Comparison of ENCODE assay signal across 14 mouse cellular contexts in genomic region chr9:42838299-42838698, GRCm38 (mm10).
DNase-seq lines count a peak whose midpoint lies in the region; ATAC-seq and TF ChIP-seq lines count a peak whose summit lies in the region.
"Had no signal": no experiment of that assay in that cellular context is flagged by ENCODE, and none has a peak within 500 bp of the region (broad histone marks: within the 10 kb centered on the region; RNA-seq: fewer than 3 reads in every experiment).

No protein-coding gene starts in this region.

- no peak for TF ChIP-seq EP300 in liver, postnatal 0 days (IDR thresholded peaks at IDR 0.05; ENCODE audit: low read depth)

- DNase-seq in liver, postnatal 0 days: peak; percentile 23
- DNase-seq in T-cell, adult 2 months (ENCODE audit: low spot score): peak; percentile 74
- DNase-seq in thymus, postnatal 0 days (ENCODE audit: low spot score): peak; percentile 68
- DNase-seq in adrenal gland, adult (ENCODE audit: inconsistent age in 2 of 2, low spot score in 1 of 2): no peak
- no peak for DNase-seq in cerebellum, adult 18-20 months
- DNase-seq in frontal cortex, adult 2 months (ENCODE audit: extremely low spot score in 1 of 2, low spot score in 1 of 2): no peak
- DNase-seq: cerebellum, postnatal 10 days; lung, postnatal 14 days; retina, postnatal 1 day had no signal

- H3K4me3 ChIP-seq in liver, postnatal 0 days (ENCODE audit: low read depth, low read length): no peak overlapping the region
- H3K4me3 ChIP-seq in liver, embryonic 12.5 days: no peak overlapping the region
- H3K4me3 ChIP-seq: limb, embryonic 15.5 days; midbrain, embryonic 15.5 days had no signal

- 32% methylated on average over 5 of the region's 5 CpGs for WGBS in liver, postnatal 0 days (ENCODE audit: insufficient replicate concordance)
- WGBS in liver, embryonic 12.5 days (ENCODE audit: insufficient replicate concordance): 23% methylated on average over 5 of the region's 5 CpGs

- no peak overlapping the region for H3K27ac ChIP-seq in liver, postnatal 0 days (ENCODE audit: low read depth)
- H3K27ac ChIP-seq in liver, embryonic 12.5 days: no peak overlapping the region
- H3K27ac ChIP-seq: kidney, postnatal 0 days; limb, embryonic 15.5 days; midbrain, embryonic 15.5 days had no signal

- peaks cover 7% of the 10 kb centered on the region for H3K4me1 ChIP-seq in liver, postnatal 0 days (ENCODE audit: insufficient read depth)
- no peaks in the 10 kb centered on the region for H3K4me1 ChIP-seq in liver, embryonic 12.5 days

- no peak overlapping the region for H3K9ac ChIP-seq in liver, postnatal 0 days (replicated peaks)
- no peak overlapping the region for H3K9ac ChIP-seq in liver, embryonic 12.5 days
- H3K9ac ChIP-seq: limb, embryonic 15.5 days; midbrain, embryonic 15.5 days had no signal

- TF ChIP-seq CTCF in liver, postnatal 0 days (IDR thresholded peaks at IDR 0.05; ENCODE audit: low read depth): no peak

- H3K27me3 ChIP-seq in liver, postnatal 0 days (ENCODE audit: insufficient read depth, low read length): no peaks in the 10 kb centered on the region
- 0 out of 2 replicates have a peak, but pooled peaks cover 4% of the 10 kb centered on the region for H3K27me3 ChIP-seq in liver, embryonic 12.5 days (replicated peaks)
- H3K27me3 ChIP-seq: limb, embryonic 15.5 days; midbrain, embryonic 15.5 days had no signal

- H3K4me2 ChIP-seq in liver, postnatal 0 days (ENCODE audit: low read depth, low read length): no peak overlapping the region
- H3K4me2 ChIP-seq in liver, embryonic 12.5 days: no peak overlapping the region
- H3K4me2 ChIP-seq: limb, embryonic 15.5 days; midbrain, embryonic 15.5 days had no signal

- no peak for ATAC-seq in liver, postnatal 0 days
- no peak for ATAC-seq in liver, embryonic 12.5 days
- ATAC-seq in megakaryocyte, adult 5-6 weeks (ENCODE audit: poor library complexity, severe bottlenecking): peak; percentile 67
- ATAC-seq: midbrain, embryonic 15.5 days had no signal

- H3K9me3 ChIP-seq in liver, postnatal 0 days (ENCODE audit: low read length): no peaks in the 10 kb centered on the region
- no peaks in the 10 kb centered on the region for H3K9me3 ChIP-seq in liver, embryonic 12.5 days (replicated peaks)
- H3K9me3 ChIP-seq: limb, embryonic 15.5 days; midbrain, embryonic 15.5 days had no signal

- no peaks in the 10 kb centered on the region for H3K36me3 ChIP-seq in liver, postnatal 0 days (replicated peaks; ENCODE audit: insufficient read depth, low read length)
- H3K36me3 ChIP-seq in liver, embryonic 12.5 days: no peaks in the 10 kb centered on the region
- H3K36me3 ChIP-seq: limb, embryonic 15.5 days; midbrain, embryonic 15.5 days had no signal

Comparison
In these comparisons a context has a peak if more than half of its experiments do, and no peak if none do; other contexts are left out.
1. DNase-seq: peak in liver, postnatal 0 days (single experiment), T-cell, adult 2 months (single experiment) and thymus, postnatal 0 days (single experiment); none in adrenal gland, adult (0 of 2), cerebellum, adult 18-20 months (0 of 2) and frontal cortex, adult 2 months (0 of 2).